Mouse (Mus musculus): Measurements from ENCODE around the gene Olfr545. TPM values are rescaled to one million over a fixed set of nuclear protein-coding genes. Genes with fewer than 3 reads are reported as not detected.
"Not testable (repeated sequence)": the region's sequence is repeated elsewhere in the genome, so short reads cannot be mapped to it uniquely, and the experiment has no call there.

The Olfr545 gene
- polyA plus RNA-seq, 1 experiment from 2014 or later = not detected

- peaks cover 4% of the 10 kb centered on the region for H3K27me3 ChIP-seq
- H3K27ac ChIP-seq (replicated peaks) = no peak overlapping the region
- no peak overlapping the region for H3K4me2 ChIP-seq (replicated peaks)
- H3K9ac ChIP-seq = no peak overlapping the region
- H3K4me3 ChIP-seq (replicated peaks) = no peak overlapping the region
- no peak for ATAC-seq (ENCODE audit: insufficient number of reproducible peaks, low FRiP score, low TSS enrichment, low read depth)
- no peaks in the 10 kb centered on the region for H3K9me3 ChIP-seq (replicated peaks)
- H3K4me1 ChIP-seq = 0 out of 2 replicates have a peak, but pooled peaks cover 4% of the 10 kb centered on the region
- H3K36me3 ChIP-seq = no peaks in the 10 kb centered on the region
- 86% methylated on average over 6 of the region's 6 CpGs for WGBS
These were observed 9.3 kb upstream of the Olfr545 start for GRCm38 (mm10) chr7:102508666-102509065.

DNA sequence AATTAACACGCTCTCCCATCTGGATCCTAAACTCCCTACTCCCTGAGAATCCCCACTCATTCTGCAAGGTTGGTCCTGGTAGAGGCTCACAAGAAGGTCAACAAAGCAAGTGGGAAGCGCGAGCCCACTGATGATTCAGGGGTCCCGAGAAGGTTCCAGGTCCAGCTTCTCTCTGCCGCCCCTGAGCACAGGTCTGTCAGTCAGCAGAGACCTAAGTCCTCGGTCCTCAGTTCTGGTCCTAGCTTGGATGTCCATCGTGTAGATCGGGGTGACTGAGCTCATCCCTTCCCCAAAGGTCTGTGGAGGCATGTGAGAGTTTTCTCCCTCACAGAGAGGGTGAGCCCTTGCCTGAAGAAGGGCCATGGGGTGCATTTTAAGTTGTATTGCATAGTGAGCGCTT is 8.7 kb upstream of the Olfr545 start:
- Histone ChIP-seq H3K9ac (no peak overlapping the region), H3K9me3 (replicated peaks) (no peaks in the 10 kb centered on the region), H3K36me3 (no peaks in the 10 kb centered on the region), H3K4me1 (0 out of 2 replicates have a peak, but pooled peaks cover 4% of the 10 kb centered on the region), H3K4me3 (replicated peaks) (no peak overlapping the region), H3K27ac (replicated peaks) (no peak overlapping the region), H3K27me3 (peaks cover 4% of the 10 kb centered on the region; the same call in 1 of the 2 replicates), H3K4me2 (replicated peaks) (no peak overlapping the region)
- no peak for ATAC-seq (ENCODE audit: insufficient number of reproducible peaks, low FRiP score, low TSS enrichment, low read depth)
- WGBS = 85% methylated on average over 9 of the region's 9 CpGs

DNA sequence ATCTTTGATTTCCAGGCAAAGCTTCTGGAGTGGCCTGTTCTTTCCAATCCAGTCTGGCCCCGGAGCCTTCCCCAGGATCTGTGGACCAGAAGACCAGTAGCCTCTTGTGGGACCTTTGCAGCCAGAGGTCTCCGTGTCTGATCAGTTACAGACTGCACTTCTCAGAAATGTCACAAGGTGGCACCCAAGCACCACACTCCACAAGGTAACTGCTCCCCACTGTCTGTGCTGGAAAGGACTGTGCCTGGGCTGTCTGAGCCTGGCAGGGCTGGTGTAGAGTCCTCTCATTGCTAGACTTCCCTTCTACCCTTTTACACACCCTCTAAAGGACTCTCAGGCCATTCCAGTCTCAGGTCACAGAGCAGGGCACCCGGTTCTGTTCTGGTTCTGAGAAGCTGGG is 7.5 kb upstream of the Olfr545 start:
- H3K27ac ChIP-seq (replicated peaks) = no peak overlapping the region
- H3K27me3 ChIP-seq = no peaks in the 10 kb centered on the region
- H3K36me3 ChIP-seq = no peaks in the 10 kb centered on the region
- ATAC-seq (ENCODE audit: insufficient number of reproducible peaks, low FRiP score, low TSS enrichment, low read depth) = no peak
- no peak overlapping the region for H3K4me2 ChIP-seq (replicated peaks)
- H3K9ac ChIP-seq = no peak overlapping the region
- no peaks in the 10 kb centered on the region for H3K4me1 ChIP-seq
- no peak overlapping the region for H3K4me3 ChIP-seq (replicated peaks)
- H3K9me3 ChIP-seq (replicated peaks) = no peaks in the 10 kb centered on the region
- 38% methylated on average over 3 of the region's 3 CpGs for WGBS

GRCm38 (mm10) chr7:102501986-102502385 is 2.6 kb upstream of the Olfr545 start:
- Histone ChIP-seq H3K27ac (replicated peaks) (no peak overlapping the region), H3K4me3 (replicated peaks) (no peak overlapping the region), H3K9me3 (replicated peaks) (no peaks in the 10 kb centered on the region), H3K4me1 (no peaks in the 10 kb centered on the region), H3K9ac (no peak overlapping the region), H3K36me3 (no peaks in the 10 kb centered on the region), H3K4me2 (replicated peaks) (no peak overlapping the region), H3K27me3 (no peaks in the 10 kb centered on the region)
- 76% methylated on average over 5 of the region's 5 CpGs for WGBS
- no peak for ATAC-seq (ENCODE audit: insufficient number of reproducible peaks, low FRiP score, low TSS enrichment, low read depth)

- not testable (repeated sequence) for H3K27ac ChIP-seq (replicated peaks); H3K27me3 ChIP-seq; H3K4me2 ChIP-seq (replicated peaks); H3K9ac ChIP-seq; H3K9me3 ChIP-seq (replicated peaks); H3K4me3 ChIP-seq (replicated peaks); ATAC-seq (ENCODE audit: insufficient number of reproducible peaks, low FRiP score, low TSS enrichment, low read depth); H3K4me1 ChIP-seq; H3K36me3 ChIP-seq
- 48% methylated on average over 7 of the region's 7 CpGs for WGBS
These were observed 5.0 kb downstream of the Olfr545 start for GRCm38 (mm10) chr7:102494416-102494815.

GRCm38 (mm10) chr7:102488161-102488560 is 11.2 kb downstream of the Olfr545 start, which contains the start of gene Olfr544:
Gene Olfr544 (minus strand): TSS chr7:102488313.
- WGBS = 57% methylated on average over 1 of the region's 1 CpGs
- Histone ChIP-seq H3K36me3 (no peaks in the 10 kb centered on the region), H3K4me1 (no peaks in the 10 kb centered on the region), H3K9me3 (replicated peaks) (no peaks in the 10 kb centered on the region), H3K27ac (replicated peaks) (no peak within 1 kb of the TSS), H3K4me3 (replicated peaks) (no peak within 1 kb of the TSS), H3K27me3 (no peaks in the 10 kb centered on the region), H3K4me2 (replicated peaks) (no peak within 1 kb of the TSS), H3K9ac (no peak within 1 kb of the TSS)
- ATAC-seq (ENCODE audit: insufficient number of reproducible peaks, low FRiP score, low TSS enrichment, low read depth) = no peak

DNA sequence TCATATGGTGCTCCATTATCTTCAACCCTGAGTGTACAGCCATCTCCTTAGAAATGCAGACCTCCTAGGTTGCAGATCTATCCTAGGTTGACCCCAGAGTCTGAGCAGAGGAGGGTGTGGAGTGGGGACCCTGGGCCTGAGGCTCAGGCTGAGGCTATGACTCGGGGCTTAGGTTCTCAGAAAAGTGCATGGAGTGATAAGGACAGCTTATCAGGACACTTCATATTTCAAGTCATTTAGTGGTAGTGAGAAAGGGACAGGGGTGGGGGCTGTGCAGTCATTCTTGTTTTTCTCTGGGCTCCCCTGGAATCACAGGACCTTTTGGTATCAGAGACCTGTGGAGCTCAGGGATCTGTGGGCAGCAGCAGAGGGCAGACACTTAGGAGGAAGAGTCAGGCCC is 13.3 kb downstream of the Olfr545 start:
- Histone ChIP-seq H3K4me1 (no peaks in the 10 kb centered on the region), H3K9ac (no peak overlapping the region), H3K4me3 (replicated peaks) (no peak overlapping the region), H3K27ac (replicated peaks) (no peak overlapping the region), H3K27me3 (no peaks in the 10 kb centered on the region), H3K4me2 (replicated peaks) (no peak overlapping the region), H3K9me3 (replicated peaks) (no peaks in the 10 kb centered on the region), H3K36me3 (no peaks in the 10 kb centered on the region)
- no peak for ATAC-seq (ENCODE audit: insufficient number of reproducible peaks, low FRiP score, low TSS enrichment, low read depth)
- 71% methylated on average over 1 of the region's 1 CpGs for WGBS

- H3K27ac ChIP-seq (replicated peaks); H3K27me3 ChIP-seq; H3K9me3 ChIP-seq (replicated peaks); ATAC-seq (ENCODE audit: insufficient number of reproducible peaks, low FRiP score, low TSS enrichment, low read depth); H3K36me3 ChIP-seq; H3K4me2 ChIP-seq (replicated peaks); H3K4me1 ChIP-seq; H3K4me3 ChIP-seq (replicated peaks); H3K9ac ChIP-seq: not testable (repeated sequence)
- 62% methylated on average over 8 of the region's 8 CpGs for WGBS
These were observed 14.6 kb downstream of the Olfr545 start for GRCm38 (mm10) chr7:102484766-102485165.

GRCm38 (mm10) chr7:102483665-102484064 is 15.7 kb downstream of the Olfr545 start:
- WGBS = 85% methylated on average over 2 of the region's 2 CpGs
- Histone ChIP-seq H3K27me3 (no peaks in the 10 kb centered on the region), H3K36me3 (no peaks in the 10 kb centered on the region), H3K4me1 (0 out of 2 replicates have a peak, but pooled peaks cover 3% of the 10 kb centered on the region), H3K4me2 (replicated peaks) (no peak overlapping the region), H3K9me3 (replicated peaks) (no peaks in the 10 kb centered on the region), H3K27ac (replicated peaks) (no peak overlapping the region), H3K9ac (no peak overlapping the region), H3K4me3 (replicated peaks) (no peak overlapping the region)
- no peak for ATAC-seq (ENCODE audit: insufficient number of reproducible peaks, low FRiP score, low TSS enrichment, low read depth)

GRCm38 (mm10) chr7:102481579-102481978 is 17.8 kb downstream of the Olfr545 start, which contains the start of gene Olfr543:
Gene Olfr543 (minus strand): TSS chr7:102481679.
- Histone ChIP-seq H3K27ac (replicated peaks) (no peak within 1 kb of the TSS), H3K4me3 (replicated peaks) (no peak within 1 kb of the TSS), H3K27me3 (no peaks in the 10 kb centered on the region), H3K9me3 (replicated peaks) (no peaks in the 10 kb centered on the region), H3K4me1 (0 out of 2 replicates have a peak, but pooled peaks cover 3% of the 10 kb centered on the region), H3K9ac (no peak within 1 kb of the TSS), H3K4me2 (replicated peaks) (no peak within 1 kb of the TSS), H3K36me3 (no peaks in the 10 kb centered on the region)
- ATAC-seq (ENCODE audit: insufficient number of reproducible peaks, low FRiP score, low TSS enrichment, low read depth) = no peak
- whole genome bisulfite sequencing = 95% methylated on average over 4 of the region's 4 CpGs

- Histone ChIP-seq H3K9me3 (replicated peaks) (no peaks in the 10 kb centered on the region), H3K4me1 (0 out of 2 replicates have a peak, but pooled peaks cover 3% of the 10 kb centered on the region), H3K27ac (replicated peaks) (no peak overlapping the region), H3K36me3 (no peaks in the 10 kb centered on the region), H3K9ac (no peak overlapping the region), H3K4me2 (replicated peaks) (no peak overlapping the region), H3K4me3 (replicated peaks) (no peak overlapping the region), H3K27me3 (no peaks in the 10 kb centered on the region)
- 79% methylated on average over 4 of the region's 4 CpGs for WGBS
- no peak for ATAC-seq (ENCODE audit: insufficient number of reproducible peaks, low FRiP score, low TSS enrichment, low read depth)
These were observed 18.6 kb downstream of the Olfr545 start for GRCm38 (mm10) chr7:102480821-102481220.

GRCm38 (mm10) chr7:102479368-102480078 is 19.9 kb downstream of the Olfr545 start:
- no peak overlapping the region for H3K4me2 ChIP-seq (replicated peaks)
- H3K4me3 ChIP-seq (replicated peaks) = no peak overlapping the region
- WGBS = 60% methylated on average over 5 of the region's 5 CpGs
- no peaks in the 10 kb centered on the region for H3K36me3 ChIP-seq
- no peaks in the 10 kb centered on the region for H3K9me3 ChIP-seq (replicated peaks)
- 0 out of 2 replicates have a peak, but pooled peaks cover 3% of the 10 kb centered on the region for H3K4me1 ChIP-seq
- no peak overlapping the region for H3K9ac ChIP-seq
- H3K27ac ChIP-seq (replicated peaks) = no peak overlapping the region
- no peak; the same call in 1 of the 2 replicates for ATAC-seq (ENCODE audit: insufficient number of reproducible peaks, low FRiP score, low TSS enrichment, low read depth)
- no peaks in the 10 kb centered on the region for H3K27me3 ChIP-seq

Data from embryonic facial prominence, embryonic 15.5 days (tissue).